Mouse (Mus musculus) kidney, adult 2 months (tissue): ENCODE measurements around the gene Col6a4. TPM values are rescaled to one million over a fixed set of nuclear protein-coding genes. Genes with fewer than 3 reads are reported as not detected.

Experiments used
- DNase-seq: peaks from one replicate; pipeline ENCODE4 v3.0.0; 2021
- H3K27ac ChIP-seq: fragments of 200-500 bp; 2 replicates; pipeline ENCODE4 v1.5.1; 2012; ENCODE audit warnings: low read depth, low read length, control low read depth, inconsistent platforms; ENCODE audit not compliant: insufficient read depth
- H3K27me3 ChIP-seq: fragments of 200-500 bp; replicated peaks from 2 replicates; pipeline ENCODE4 v1.6.1; 2012; ENCODE audit warnings: mild to moderate bottlenecking, moderate library complexity, low read length, inconsistent platforms; ENCODE audit not compliant: control insufficient read depth, insufficient read depth
- H3K36me3 ChIP-seq: fragments of 200-500 bp; 2 replicates; pipeline ENCODE4 v1.6.1; 2012; ENCODE audit warnings: mild to moderate bottlenecking, moderate library complexity, low read length, inconsistent platforms; ENCODE audit not compliant: control insufficient read depth, insufficient read depth
- H3K4me1 ChIP-seq: fragments of 200-500 bp; 2 replicates; pipeline ENCODE4 v1.6.1; 2011; ENCODE audit warnings: low read length; ENCODE audit not compliant: control insufficient read depth, insufficient read depth
- H3K4me3 ChIP-seq: fragments of 200-500 bp; 2 replicates; pipeline ENCODE4 v1.5.1; 2011; ENCODE audit warnings: mild to moderate bottlenecking, low read depth, low read length, control low read depth; ENCODE audit not compliant: insufficient read depth
- CTCF ChIP-seq: fragments of 200-500 bp; conservative IDR thresholded peaks from 2 replicates; pipeline ENCODE4 v1.5.1; 2011; ENCODE audit warnings: low read depth, mild to moderate bottlenecking, control low read depth, low read length, moderate library complexity, mixed read lengths; ENCODE audit not compliant: insufficient read depth, insufficient read length
- POLR2A ChIP-seq: fragments of 200-500 bp; IDR thresholded peaks from one replicate; pipeline ENCODE4 v1.6.1; 2011; ENCODE audit warnings: low read depth, low read length, control low read depth
- WGBS: fragments of 180-500 bp; shearing (Covaris S2); methylation state at CpG from one replicate; pipeline ENCODE4 v1.1.7; 2018; 5-methylcytosine and 5-hydroxymethylcytosine counted together
- polyA plus RNA-seq: library from polyadenylated mRNA; depleted of rRNA; stranded (reverse); fragments of >200 nt; gene quantifications from 2 replicates; pipeline ENCODE4 v1.2.3, GENCODE M21; 2012

Gene Col6a4
- polyA plus RNA-seq, 1 experiment: 0.59 TPM

DNA sequence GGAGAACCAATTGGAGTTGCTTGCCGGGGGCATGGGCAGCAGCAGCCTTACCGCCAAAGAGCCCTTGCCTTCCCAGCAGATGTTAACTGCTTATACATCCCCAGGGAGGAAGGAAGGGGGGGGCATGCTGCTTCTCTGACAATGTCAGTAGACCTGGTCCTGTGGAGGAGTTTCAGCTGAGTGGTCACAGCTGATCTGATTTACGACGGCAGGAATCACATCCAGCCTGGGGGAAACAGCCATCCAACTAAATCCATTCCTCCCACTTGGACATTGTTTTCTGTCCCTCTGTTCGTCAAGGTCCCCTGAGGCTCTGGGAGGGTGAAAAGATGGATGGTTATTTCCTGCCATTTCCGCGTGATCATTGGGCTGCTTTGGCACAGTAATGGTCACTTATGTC lies 7.8 kb upstream of the Col6a4 start:
- no peaks in the 10 kb centered on the region for H3K4me1 ChIP-seq
- DNase-seq: peak; percentile 13
- no peaks in the 10 kb centered on the region for H3K27me3 ChIP-seq
- TF ChIP-seq CTCF: no peak
- no peak for TF ChIP-seq POLR2A
- no peak overlapping the region for H3K4me3 ChIP-seq
- no peaks in the 10 kb centered on the region for H3K36me3 ChIP-seq
- H3K27ac ChIP-seq: no peak overlapping the region
- WGBS: 31% methylated on average over 7 of the region's 7 CpGs

DNA sequence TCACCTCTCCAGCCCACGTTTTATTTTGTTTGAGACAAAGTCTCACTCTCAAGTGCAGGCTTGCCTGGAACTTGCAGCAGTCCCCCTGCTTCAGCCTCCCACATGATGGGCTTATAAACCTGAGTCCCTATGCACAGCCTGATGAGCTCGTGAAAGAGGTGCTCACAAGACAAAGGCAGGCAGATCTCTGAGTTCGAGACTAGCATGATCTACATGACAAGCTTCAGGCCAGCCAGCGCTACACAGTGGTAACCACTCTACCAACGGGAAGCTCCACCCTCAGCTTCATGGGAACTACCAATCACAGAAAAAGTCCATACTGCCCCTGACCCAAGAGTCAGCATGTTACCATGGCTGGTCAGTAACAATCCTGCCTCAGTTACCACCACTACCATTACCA lies 4.6 kb upstream of the Col6a4 start:
- no peak for DNase-seq
- Histone ChIP-seq H3K27me3 (no peaks in the 10 kb centered on the region), H3K27ac (no peak overlapping the region), H3K4me3 (no peak overlapping the region), H3K36me3 (no peaks in the 10 kb centered on the region), H3K4me1 (no peaks in the 10 kb centered on the region)
- 72% methylated on average over 5 of the region's 5 CpGs for WGBS
- TF ChIP-seq CTCF: no peak
- TF ChIP-seq POLR2A: no peak

DNA sequence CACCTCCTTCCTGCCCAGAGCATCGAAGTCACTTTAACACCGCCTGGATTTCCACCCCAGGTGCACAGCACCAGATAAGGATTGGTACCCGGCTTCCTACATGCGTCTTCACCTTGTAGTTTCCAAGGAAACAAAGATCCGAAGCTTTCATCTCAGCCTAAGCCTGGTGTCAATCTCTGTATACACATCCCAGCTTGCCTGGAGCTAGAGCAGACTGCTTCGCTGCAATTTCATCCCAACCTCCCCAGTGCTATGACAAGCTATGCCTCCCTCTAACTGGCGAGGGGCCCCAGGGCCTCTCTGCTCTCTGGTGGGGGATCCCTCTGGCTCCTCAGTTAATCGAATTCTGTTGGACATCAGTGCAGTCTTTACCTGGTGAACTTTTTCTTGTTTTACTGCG lies 3.7 kb upstream of the Col6a4 start:
- H3K36me3 ChIP-seq: no peaks in the 10 kb centered on the region
- H3K4me1 ChIP-seq: no peaks in the 10 kb centered on the region
- no peak overlapping the region for H3K27ac ChIP-seq
- H3K27me3 ChIP-seq: no peaks in the 10 kb centered on the region
- no peak for DNase-seq
- no peak for TF ChIP-seq CTCF
- TF ChIP-seq POLR2A: no peak
- H3K4me3 ChIP-seq: no peak overlapping the region
- WGBS: 62% methylated on average over 9 of the region's 9 CpGs

DNA sequence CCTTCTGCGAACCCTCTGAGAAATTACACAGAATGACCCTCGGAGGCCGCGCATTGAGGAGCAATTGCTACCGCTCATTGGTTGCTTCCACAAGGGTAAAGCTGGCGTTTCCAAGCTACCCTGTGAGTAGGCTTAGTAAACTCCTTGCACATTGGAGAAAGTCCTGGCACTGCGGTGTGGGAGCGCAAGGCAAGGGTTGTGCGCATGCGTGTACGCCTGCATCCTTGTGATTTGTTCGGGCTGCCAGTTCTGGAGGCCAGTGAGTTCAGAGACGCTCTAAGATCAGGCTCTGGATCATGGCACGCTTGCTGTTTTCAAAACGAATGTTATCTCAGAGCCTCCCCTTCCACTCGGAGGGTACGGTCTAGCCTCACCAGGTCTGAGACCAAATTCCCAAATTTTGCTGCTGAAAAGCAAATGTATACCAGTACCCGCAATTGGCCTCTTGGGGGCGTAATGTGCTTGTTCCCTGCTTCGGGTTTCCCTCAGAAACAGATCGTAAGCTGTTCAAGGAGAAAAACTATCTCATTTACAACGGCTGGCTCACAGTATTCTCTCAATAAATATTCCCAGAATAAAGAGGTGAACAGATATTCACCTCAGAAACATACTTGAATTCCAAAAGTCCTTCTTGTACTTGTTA lies 2.9 kb upstream of the Col6a4 start:
- no peaks in the 10 kb centered on the region for H3K4me1 ChIP-seq
- no peak overlapping the region for H3K27ac ChIP-seq
- 59% methylated on average over 22 of the region's 22 CpGs for WGBS
- H3K4me3 ChIP-seq: no peak overlapping the region
- no peaks in the 10 kb centered on the region for H3K36me3 ChIP-seq
- DNase-seq: no peak
- H3K27me3 ChIP-seq: no peaks in the 10 kb centered on the region
- no peak for TF ChIP-seq POLR2A
- no peak for TF ChIP-seq CTCF

DNA sequence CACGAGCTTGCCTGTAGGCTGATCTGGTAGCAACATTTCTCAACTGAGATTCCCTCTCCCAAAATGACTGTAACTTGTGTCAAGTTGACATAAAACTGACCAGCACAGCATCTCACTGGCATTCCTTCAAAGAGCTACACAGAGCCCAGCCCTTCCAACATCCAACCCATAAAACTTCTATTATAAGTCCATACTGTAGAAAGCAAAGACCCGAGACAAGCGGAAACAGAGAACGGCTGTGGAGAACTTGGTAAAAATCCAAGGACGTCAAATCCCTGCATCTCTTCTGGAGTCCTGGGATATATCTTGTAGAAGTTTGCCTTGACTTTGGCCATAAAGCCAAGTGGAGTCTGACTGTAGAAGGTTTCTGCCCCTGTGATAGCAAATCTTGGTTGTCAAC lies 15.1 kb downstream of the Col6a4 start:
- Histone ChIP-seq H3K27ac (no peak overlapping the region), H3K27me3 (no peaks in the 10 kb centered on the region; the same call in 1 of the 2 replicates), H3K4me1 (no peaks in the 10 kb centered on the region), H3K36me3 (no peaks in the 10 kb centered on the region), H3K4me3 (no peak overlapping the region)
- WGBS: 83% methylated on average over 5 of the region's 5 CpGs
- TF ChIP-seq POLR2A: no peak
- TF ChIP-seq CTCF: no peak
- DNase-seq: peak; percentile 42

DNA sequence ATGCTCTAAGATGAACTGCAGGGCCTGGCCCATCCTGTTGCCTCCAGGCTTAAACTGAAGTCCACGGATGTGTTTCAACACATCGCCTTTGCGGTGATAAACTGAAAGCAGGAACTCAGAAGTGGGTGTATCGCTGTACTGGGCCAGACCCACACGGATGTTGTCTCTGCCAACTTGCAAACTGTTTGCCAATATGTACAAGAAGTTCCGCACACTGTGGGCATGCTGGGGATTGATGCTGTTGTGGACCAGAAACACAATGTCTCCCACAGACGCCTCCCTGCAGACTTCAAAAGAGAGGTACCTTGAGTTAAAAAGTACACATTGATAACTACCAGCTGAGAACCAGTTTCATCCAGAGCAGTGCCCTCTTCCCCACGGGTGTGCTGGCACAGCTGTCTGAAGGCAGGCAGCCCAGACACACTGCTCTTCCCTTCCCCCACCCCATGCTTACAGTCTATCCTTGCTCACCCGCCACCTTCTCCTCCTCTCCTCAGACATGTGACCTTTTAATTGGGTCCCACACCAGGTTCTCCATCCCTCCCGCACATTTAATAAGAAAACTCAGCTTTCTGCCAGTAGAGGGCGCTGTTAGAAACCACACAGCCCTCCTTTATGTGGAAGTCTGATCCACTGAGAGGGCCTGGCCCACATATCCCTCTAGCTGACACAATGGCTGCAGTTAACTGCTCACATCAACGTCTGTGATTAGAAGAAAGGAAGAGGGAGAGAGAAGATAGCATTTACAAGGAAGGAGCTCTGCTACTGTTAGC lies 16.1 kb downstream of the Col6a4 start:
- WGBS: 58% methylated on average over 12 of the region's 12 CpGs

DNA sequence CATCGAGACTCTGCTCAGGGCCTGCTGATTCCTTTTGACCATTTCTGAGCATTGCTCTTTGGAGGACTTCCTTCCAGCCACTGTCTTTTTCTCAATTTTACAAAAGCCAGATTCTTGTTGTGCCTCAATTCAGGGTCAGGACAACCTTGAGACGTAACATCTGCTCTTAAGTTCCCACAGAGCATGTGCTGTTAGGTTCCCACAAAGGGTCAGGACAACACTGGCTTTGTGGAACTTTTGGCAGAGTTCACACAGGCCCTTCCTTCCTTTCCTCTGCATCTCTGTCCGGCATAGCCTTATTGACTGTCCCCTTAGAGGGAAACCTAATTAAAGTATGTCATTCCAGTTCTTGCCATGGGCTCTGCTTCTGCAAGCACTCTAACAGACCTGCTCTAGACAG lies 18.6 kb downstream of the Col6a4 start:
- TF ChIP-seq POLR2A (no peak), CTCF (no peak)
- DNase-seq: peak; percentile 41
- Histone ChIP-seq H3K36me3 (no peaks in the 10 kb centered on the region), H3K27me3 (no peaks in the 10 kb centered on the region), H3K27ac (no peak overlapping the region), H3K4me3 (no peak overlapping the region), H3K4me1 (no peaks in the 10 kb centered on the region)
- WGBS: 70% methylated on average over 3 of the region's 3 CpGs

More for the DNA sequence above, 16.1 kb downstream of the Col6a4 start:
- H3K27me3 ChIP-seq: no peaks in the 10 kb centered on the region
- H3K4me3 ChIP-seq: no peak overlapping the region
- TF ChIP-seq POLR2A (no peak), CTCF (peak; percentile 41)
- H3K27ac ChIP-seq: no peak overlapping the region
- H3K36me3 ChIP-seq: no peaks in the 10 kb centered on the region
- H3K4me1 ChIP-seq: no peaks in the 10 kb centered on the region
- DNase-seq: peak; percentile 42
